Mouse (Mus musculus) T-cell, adult 2 months (primary cell): ENCODE data around the gene Fos.

Source experiments
- DNase-seq: peaks from one replicate; pipeline ENCODE4 v3.0.0; 2022; ENCODE audit warnings: low spot score

The Fos gene

DNA sequence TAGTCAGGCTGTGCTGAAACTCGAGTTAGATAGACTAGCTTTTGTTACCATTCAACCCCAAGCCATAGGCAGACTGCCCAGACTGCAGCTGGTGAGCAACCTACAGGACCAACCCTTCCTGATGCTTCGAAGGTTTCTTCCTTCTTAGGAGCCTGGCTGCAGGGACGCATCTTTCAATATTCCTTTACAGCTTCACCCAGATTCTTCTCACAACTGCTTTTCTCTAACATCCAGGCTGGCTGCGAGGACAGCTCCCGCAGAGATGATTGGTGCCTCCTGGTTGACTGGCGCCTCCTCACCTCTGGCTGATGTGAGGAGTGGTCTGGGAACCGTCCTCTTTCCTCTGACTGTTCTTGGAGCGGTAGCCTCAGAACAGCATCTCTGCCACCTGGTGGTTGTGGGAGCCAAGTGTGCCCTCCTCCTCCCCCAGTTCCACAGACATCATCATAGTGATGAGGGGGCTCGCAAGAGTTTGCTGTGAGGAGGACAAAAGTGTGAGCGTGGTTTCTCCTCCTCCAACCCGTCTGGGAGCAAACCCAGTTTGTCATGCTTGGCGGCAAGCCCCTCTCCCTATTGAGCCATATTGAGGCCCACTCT lies 14.0 kb downstream of the Fos start:
- peak; percentile 67 for DNase-seq

DNA sequence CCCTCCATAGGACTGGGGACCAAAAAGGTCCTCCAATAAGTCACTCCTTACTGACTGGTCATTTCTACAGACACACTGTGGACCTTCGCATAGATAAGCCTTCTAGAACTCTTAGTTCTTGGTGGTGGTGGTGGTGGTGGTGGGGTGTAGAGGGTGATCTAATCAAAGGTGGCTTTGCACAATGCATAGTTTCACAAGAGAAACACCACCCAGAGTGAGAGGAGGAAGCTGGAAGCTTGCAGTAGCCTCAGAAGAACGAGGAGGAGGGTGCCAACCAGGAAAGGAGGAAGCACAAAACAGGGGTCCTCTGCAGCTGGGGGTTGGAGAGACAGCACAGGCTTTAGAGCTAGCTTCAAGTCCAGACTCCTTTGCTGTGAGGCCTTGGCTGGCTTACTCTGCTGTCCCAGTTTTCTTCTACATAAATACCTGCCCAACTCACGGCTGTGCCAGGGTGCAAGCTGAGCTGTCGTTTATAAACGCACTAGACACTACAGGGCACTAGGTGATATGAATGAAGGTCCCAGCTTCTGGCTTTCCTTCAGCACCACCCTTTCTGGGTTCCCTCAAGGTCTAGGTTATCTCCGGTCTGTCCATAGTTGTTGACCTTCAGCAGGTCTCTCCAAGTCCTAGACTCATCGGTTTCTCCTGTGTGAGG lies 15.7 kb downstream of the Fos start:
- DNase-seq, result no peak

DNA sequence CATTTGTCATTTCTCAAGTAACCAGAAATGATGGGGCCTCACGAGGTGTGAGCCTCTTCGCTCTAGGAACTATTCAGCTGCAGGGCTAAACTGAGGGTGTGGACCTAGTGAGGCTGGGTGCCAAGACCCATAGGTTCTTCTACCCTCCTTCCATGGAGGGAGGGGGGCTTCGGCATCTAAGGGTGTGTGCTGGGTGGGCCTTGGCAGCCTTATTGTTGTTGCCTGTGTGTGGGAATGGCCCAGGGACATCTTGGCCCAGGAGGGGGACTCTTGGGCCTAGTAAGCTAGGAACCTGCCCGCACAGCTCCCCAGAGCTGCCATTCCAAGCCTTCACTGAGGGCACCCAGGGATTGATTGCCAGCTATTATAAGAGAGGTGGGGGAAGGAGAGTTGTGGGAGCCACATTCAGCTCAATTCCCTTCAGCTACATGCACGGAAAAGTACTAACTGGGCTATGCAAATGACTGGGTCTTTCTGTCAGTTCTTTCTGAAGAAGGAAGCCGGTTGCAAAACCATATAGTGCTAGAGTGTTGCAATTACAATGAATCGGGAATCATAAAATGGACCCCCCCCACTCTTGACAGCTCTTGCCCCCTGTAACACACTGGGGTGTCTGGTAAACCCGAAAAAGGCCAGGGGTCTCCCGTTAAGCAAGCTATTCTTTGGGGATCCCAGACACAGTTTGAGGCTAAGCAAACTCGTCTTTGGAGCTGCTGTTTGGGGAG lies 16.6 kb downstream of the Fos start:
- no peak for DNase-seq

DNA sequence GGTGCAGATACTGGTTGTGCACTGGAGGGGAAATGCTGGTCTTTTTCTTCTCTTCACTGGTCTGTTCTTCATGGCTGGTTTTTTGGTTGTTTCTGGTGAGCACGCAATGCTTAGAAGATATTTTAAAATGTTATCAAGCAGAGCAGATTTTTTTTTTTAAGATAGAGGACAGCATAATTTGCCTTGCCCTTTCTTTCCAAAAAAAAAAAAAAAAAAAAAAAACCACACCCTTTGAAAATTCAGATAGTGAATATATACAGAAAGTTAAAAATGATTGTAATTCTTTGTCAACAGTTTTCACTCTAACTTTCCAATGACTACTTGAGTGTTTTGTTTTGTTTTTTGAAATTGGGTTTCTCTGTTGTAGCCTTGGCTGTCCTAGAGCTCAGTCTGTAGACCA lies 17.3 kb downstream of the Fos start:
- no peak for DNase-seq

DNA sequence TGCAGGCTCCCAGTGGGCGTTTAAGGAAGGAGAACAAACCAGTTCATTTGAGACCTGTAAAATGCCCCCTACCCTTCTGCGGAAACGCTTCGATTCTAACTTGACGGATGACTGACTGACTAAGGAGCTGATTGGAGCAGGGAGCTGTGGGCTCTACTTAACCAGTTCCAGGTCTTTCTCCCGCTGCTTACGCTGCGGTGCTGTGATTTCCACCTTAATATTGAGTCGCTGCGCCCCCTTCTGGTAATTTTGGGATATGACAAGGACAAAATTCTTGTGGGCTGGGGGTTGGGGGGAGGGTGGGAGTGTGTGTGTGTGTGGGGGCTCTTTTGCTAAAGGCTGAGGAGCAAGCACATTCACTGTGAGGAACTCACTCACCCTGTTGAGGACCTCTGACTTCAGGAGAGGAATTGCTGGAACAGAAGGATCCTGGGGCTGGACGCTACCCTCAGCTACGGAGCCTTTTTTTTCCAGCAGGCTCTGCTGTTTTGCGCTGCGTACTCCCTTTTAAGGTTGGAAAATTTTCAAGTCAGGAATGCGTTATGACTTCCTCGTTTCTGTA lies 18.5 kb downstream of the Fos start:
- peak; percentile 69 for DNase-seq

DNA sequence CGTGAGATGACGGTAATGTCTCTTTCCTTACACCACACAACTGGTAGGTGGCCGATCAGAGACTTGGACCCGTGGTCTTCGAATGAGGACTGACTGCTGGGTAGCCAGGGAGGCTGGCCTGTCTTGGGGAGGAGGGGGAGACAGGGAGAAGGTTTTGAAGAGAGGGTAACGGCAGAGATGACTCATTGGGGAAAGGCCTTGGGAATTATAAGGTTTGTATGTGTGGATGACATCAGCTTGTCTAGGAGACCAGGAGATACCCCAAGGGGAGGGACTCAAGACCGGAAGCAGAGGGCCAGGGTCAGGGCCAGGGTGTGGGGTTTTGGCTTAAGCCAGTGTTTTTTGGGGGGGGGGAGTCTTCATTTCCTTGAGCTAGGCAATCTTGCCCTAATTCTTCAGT lies 22.6 kb downstream of the Fos start:
- DNase-seq, result no peak

DNA sequence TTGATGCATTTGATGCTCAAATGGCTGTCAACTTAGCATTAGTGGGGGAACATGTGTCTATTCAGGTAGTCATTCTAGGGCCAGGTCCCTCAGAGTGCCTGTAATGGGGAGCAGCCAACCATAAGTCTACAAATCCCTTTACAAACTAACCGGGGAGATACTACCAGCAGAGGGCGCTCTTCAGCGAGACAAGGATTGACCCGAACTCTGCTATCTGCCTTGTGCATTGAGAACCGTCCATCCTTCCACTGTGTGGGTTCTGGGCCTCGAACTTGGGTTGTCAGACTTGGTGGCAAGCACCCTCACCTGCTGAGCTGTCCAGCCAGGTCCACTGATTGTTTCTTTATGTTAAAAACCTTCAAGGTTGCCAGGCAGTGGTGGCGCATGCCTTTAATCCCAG lies 23.1 kb downstream of the Fos start:
- DNase-seq, result peak; percentile 72

DNA sequence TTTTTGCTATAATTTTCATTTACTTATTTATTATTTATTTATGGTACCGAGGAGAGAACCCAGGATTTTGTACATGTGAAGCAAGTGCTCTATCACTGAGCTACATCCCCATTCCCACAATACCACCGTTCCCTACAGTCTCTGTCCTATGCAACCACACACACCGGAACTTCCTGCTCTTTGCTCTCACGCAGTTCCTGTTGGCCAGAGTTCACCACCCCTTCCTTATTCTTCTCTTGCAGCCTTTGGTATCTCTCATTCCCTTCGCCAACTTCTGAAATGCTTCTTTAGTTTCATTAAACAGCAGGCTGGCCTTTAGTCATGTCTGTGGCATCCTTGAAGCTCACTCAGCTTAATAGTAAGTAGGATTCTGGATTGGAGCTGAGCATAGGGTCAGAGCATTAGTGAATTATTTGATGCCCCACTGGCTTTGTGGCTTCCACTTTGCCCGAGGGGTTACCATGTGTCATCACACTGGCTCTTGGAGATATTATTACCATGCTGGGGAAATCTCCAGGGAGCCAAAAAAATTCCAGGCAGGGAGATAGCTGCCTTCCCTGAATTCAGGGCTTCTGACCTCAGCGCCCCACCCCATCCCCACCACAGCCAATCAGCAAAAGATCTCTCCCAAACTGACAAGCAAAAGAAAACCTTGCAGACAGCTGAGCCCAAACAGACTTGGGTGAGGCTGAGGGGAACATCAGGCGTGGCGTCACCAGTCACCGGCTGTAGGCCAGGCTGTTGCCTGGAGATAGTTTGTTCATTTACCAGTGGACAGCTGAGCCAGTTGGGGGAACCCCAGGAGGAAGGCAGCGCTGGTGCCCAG lies 23.8 kb downstream of the Fos start:
- no peak for DNase-seq

DNA sequence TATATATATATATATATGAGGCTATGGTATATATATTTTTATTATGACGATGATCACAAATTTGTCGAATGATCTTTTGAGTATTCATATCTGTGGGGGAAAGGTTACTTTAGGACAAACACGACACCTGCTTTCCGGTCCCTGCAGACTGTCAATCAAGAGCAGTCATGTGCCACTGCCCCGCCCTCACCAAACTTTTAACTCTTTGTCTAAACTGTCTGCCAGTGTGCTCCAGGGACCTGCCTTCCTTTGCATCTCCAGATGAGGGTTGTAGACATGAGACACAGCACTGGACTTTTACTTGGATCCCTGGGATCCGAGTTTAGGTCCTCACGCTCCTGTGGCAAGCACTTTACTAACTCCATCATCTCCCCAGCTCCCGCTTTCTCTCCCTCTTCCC lies 25.3 kb downstream of the Fos start:
- DNase-seq, result no peak

DNA sequence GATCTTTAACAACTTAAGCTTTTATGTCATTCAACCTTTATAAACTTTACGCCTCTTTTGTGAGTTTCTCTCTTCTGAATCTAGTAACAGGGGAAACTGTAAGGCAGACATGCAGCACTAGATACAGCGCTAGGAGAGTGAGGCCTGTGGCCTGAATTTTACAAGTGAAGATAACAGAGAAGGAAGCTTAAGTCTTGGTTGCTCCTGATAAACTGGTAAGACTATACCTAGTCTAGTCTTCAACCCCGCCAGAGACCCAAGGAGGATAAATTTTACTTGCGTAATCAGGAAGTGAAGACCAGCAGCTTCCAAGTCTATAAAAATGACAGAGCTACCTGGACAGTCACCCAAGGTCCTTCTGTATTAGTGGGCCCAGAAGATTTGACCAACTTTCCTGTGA lies 29.0 kb downstream of the Fos start:
- no peak for DNase-seq

DNA sequence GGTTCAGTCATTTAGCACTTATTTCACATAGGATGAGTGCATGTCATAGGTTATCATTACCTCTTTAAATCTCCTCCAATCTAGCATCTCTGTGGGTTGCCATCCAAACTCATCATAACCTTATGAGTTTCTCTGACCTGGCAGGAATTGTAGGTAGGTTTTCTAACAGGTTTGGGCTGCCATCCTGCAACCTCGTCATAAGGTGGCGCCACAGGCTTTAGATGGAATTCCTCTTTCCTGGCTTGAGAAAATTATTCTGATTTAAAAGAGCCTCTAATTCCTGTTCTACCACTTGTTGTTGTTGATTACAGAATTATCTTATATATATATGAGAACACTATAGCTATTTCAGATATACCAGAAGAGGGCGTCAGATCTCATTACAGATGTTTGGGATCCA lies 34.5 kb downstream of the Fos start:
- DNase-seq, result no peak

DNA sequence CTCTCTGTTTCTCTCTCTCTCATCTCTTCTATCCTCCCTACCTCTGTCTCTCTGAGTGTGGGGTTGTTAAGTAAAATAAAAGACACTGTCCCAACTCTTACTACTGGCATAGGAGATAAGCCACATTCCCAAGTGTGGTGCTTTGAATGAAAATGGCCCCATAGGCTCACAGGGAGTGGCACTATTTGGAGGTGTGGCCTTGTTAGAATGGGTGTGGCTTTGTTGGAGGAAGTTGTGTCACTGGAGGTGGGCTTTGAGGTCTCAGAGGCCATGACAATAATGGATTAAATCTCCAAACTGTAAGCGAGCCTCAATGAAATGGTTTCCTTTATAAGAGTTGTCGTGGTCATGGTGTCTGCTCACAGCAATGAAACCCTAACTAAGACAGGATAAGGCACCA lies 36.3 kb downstream of the Fos start:
- no peak for DNase-seq

DNA sequence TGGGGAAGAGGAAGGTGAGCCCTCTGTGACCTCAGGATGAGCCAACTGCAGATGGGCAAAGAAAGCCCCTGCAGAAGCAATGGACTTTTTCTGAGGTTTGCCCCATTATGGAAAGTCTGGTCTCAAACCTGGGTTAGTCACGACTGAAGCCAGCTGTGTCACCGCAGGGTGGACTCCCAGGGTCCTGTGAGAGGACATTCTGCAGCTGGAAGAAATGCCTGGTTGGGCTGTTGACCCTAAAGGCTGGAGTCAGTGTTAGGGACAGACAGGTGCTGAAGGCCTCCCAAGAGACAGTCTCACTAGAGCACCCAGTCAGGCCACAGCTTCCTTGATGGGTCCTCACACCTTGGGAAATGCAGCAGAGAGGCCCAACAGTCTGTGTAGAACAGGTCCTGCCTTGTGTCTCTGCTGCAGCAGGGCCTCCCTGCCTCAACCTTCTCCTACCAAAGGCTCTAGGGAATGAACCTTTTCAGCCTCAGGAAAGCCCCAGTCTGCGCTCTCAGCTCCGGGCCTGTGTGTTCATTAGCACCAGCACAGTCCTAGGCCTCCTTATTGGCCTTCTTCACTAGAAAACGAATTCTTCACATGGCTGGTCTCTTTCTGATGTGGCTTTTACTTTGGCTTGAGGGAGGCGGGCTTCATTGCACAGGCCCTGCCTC lies 40.2 kb downstream of the Fos start:
- no peak for DNase-seq

DNA sequence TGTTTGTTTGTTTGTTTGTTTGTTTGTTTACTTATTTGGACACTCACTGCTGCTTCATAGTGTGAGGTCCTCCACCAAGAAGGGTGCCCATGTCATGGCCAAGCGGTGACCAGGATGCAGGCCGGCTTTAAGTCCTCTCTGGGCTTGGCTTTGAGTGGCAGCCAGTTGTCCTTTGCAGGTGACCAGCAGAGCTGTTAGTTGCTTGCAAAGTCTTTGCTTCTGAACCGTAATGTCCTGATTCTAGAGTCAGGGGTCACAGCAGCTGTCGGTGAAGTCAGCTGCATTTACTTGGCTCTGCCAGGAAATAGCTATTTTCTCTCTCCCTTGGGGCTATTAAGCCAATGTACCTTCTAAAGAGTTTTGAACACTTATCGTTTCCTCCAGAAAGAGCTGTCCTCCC lies 41.3 kb downstream of the Fos start:
- DNase-seq, result no peak

DNA sequence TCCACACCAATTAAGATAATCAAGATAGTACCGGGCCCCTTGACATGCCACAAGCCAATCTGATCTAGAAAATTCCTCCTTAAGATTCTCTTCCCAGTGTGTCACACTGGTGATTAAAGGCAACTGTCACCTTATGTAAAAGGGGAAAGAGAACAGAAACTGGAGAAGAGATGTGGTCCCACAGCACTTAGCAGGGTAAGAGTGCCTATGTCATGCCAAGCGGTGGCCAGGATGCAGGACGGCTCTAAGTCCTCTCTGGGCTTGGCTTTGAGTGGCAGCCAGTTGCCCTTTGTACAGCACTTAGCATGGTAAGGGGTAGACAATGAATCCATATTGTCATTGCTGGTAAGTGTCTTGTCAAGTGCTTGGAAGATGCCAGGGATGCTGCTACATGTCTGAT lies 42.2 kb downstream of the Fos start:
- no peak for DNase-seq

DNA sequence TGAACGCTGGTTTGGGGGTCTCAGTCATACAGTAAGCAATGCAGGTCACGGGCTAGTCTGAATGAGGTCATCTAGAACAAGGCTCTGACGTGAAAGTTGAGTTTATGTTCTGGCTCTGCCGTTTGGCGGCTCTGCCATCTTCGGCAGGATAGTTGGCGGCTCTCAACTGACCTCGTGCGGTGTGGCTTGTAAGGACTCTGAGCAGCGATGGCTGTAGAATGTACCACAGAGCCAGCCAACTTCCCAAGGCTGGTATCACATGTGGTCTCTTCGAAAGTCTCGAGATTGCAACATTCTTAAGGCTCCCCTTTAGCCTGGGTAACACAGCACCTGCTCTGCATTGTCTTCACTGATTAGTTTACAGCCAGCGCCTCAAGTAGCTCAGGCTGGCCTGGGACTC lies 43.6 kb downstream of the Fos start:
- no peak for DNase-seq

DNA sequence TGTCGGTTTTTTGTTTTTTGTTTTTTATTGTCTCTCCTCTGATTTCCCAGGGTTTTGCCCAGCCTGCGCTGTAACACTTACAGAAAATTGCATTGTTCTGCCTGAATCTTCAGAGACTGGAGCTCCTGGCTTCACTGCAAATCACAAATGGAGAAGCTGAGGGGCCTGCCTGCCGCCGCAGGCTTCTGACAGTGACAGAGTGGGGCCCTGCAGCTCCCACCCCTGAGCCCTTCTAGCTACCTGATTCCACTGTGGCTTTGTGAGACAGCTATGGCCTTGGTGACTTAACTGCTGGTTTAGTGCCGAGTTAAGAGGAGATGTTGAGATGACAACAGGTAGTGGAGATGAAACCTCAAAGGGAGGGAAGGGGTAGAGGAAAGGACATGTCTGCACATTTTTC lies 44.3 kb downstream of the Fos start:
- no peak for DNase-seq

DNA sequence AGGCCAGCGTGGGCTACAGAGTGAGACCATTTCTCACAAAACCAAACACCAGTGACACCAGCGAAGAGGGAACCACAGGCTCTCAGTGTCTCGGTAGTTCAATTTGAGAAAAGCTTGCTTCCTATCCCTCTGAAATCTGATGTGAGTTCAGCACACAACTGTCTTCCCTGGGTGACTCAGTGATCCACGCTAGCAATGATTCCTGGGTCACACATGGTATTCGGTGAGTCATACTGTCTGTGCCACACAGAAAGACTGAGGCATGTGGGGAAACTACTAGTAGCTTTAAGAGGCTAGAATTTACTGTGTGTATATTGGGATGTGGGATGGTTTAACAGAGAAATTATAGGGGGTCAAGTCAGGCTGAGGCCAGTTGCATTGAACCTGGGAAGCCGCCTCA lies 45.9 kb downstream of the Fos start:
- DNase-seq, result no peak

DNA sequence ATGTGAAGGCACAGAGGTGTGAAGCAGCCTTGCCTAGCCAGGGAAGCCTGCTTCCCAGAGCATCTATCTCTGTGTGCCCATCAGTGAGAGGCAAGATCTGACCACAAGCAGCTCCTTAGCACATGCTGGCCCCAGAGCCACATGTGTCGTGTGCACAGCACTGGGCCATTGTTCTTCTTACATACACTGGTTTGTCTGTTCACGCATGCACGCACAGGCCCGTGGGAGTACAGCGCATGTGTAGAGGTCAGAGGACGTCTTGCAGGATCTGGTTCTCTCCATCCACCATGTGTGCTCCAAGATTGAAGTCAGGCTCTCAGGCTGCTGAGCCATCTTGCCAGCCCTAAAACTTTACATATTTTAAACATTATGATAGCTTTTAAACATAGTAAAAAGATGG lies 47.4 kb downstream of the Fos start:
- DNase-seq, result no peak

DNA sequence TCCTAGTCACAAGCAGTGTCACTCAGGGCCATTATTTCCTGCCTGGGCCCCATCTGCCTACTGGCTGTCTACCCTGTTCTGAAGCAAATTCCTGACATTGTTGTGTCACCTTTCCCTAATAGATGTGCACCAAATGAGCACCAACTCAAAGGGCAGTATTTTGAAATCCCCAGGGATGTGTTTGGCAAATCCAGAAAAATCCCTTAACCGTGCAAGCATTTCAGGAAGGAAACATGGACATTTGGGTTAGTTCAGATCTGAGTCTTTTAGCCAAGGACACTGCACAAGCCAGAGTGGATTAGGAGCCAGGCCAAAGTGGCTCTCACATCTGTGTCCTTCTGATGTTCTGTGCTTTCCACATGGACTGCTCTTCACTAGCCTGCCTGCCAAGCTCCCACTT lies 48.0 kb downstream of the Fos start:
- no peak for DNase-seq

DNA sequence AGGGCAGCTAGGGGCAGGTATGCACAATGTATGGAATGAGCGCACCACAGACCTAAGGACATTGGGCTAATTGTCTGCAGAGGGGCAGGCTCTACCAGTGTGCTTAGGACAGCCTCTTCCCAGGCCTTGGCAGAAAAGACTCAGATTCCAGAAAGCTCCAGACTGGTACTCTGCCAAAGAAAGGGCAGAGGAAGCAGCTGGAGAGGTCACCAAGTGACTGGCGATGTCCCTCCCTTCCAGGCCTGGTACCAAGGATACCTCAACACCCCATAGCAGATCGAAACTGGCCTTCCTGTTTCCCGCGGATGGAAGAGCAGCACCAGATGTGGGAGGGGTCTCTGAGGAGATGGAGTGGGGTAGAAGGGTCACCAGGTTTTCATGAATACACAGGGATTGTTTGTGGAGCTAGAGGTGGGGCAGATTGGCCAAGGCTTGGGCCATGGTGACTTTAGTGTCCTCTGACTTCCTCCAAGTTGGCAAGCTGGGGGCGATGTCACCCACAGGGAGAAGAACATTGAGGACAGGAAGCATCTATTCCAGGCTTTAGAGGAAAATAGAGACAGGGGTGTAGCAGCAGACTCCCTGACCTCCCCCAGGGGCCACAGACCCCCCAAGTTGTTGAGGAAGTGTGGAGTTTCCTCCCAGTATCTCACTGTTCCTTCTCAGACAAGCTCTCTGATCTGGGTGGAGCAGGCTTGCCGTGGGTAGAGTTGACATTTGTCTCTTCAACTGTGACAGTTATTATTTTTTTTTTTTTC lies 49.1 kb downstream of the Fos start:
- DNase-seq, result no peak
